Mouse (Mus musculus) cortical plate, adult 2 months (tissue): ENCODE data around the gene Zmym1.

ENCODE experiments used
- CTCF ChIP-seq: fragments of 200-500 bp; IDR thresholded peaks from 2 replicates; pipeline ENCODE4 v1.5.1; 2011; ENCODE audit warnings: mild to moderate bottlenecking, control low read depth, low read length; ENCODE audit not compliant: insufficient read depth; ENCODE audit errors: extremely low read depth
- POLR2A ChIP-seq: fragments of 200-500 bp; IDR thresholded peaks from 2 replicates; pipeline ENCODE4 v1.6.1; 2011; ENCODE audit warnings: mild to moderate bottlenecking, low read length, control low read depth; ENCODE audit not compliant: insufficient read depth; ENCODE audit errors: extremely low read depth

- no peak for TF ChIP-seq CTCF
- TF ChIP-seq POLR2A, result peak; percentile 51; the same call in 1 of the 2 replicates
These were observed at the start of gene Zmym1 for GRCm38 (mm10) chr4:127060585-127061290.
